Mouse (Mus musculus) limb, embryonic 11.5 days (tissue): ENCODE results near the gene Pgm2. TPM values are rescaled to one million over a fixed set of nuclear protein-coding genes. Genes with fewer than 3 reads are reported as not detected.

Experiments used
- ATAC-seq: fragments of 200-750 bp; cut with Nextera tagmentation; 2 replicates; pipeline ENCODE4 v1.8.0; 2017; ENCODE audit warnings: low read depth; ENCODE audit not compliant: insufficient number of reproducible peaks, low FRiP score, low TSS enrichment
- DNase-seq: peaks from one replicate; pipeline ENCODE4 v3.0.0-alpha.2; 2015; ENCODE audit warnings: low spot score
- H3K27ac ChIP-seq: fragments of 300-500 bp; sonication (generic); replicated peaks from 2 replicates; pipeline ENCODE4 v1.5.1; 2014; ENCODE audit warnings: low read depth, mild to moderate bottlenecking, low read length
- H3K27me3 ChIP-seq: fragments of 300-500 bp; sonication (generic); 2 replicates; pipeline ENCODE4 v1.6.1; 2014; ENCODE audit warnings: mild to moderate bottlenecking, low read length, mixed read lengths; ENCODE audit not compliant: control insufficient read depth, insufficient read depth
- H3K36me3 ChIP-seq: fragments of 300-500 bp; sonication (generic); 2 replicates; pipeline ENCODE4 v1.6.1; 2014; ENCODE audit warnings: mild to moderate bottlenecking, low read length, moderate library complexity, mixed read lengths; ENCODE audit not compliant: control insufficient read depth, insufficient read depth
- H3K4me1 ChIP-seq: fragments of 300-500 bp; sonication (generic); 2 replicates; pipeline ENCODE4 v1.6.1; 2014; ENCODE audit warnings: low read length, mixed read lengths; ENCODE audit not compliant: control insufficient read depth, insufficient read depth
- H3K4me2 ChIP-seq: fragments of 300-500 bp; sonication (generic); 2 replicates; pipeline ENCODE4 v1.6.1; 2014; ENCODE audit warnings: low read depth, mild to moderate bottlenecking, moderate library complexity; ENCODE audit not compliant: severe bottlenecking
- H3K4me3 ChIP-seq: fragments of 300-500 bp; sonication (generic); 2 replicates; pipeline ENCODE4 v1.5.1; 2014; ENCODE audit warnings: low read depth, low read length
- H3K9ac ChIP-seq: fragments of 300-500 bp; sonication (generic); 2 replicates; pipeline ENCODE4 v1.6.1; 2014; ENCODE audit warnings: mild to moderate bottlenecking, low read length
- H3K9me3 ChIP-seq: fragments of 300-500 bp; sonication (generic); 2 replicates; pipeline ENCODE4 v1.6.1; 2016; ENCODE audit warnings: low read length; ENCODE audit not compliant: control insufficient read depth
- WGBS: fragments of 180-500 bp; shearing (Covaris S2); extraction: QIAGEN DNeasy Blood & Tissue Kit; methylation state at CpG from one replicate; pipeline ENCODE4 v1.1.7; 2014; 5-methylcytosine and 5-hydroxymethylcytosine counted together
- polyA plus RNA-seq: library from polyadenylated mRNA; unstranded; fragments of >200 nt; fragmentation: Nextera tagmentation; extraction: Ambion mirVana; gene quantifications from 2 replicates; pipeline ENCODE4 v1.2.1, GENCODE M21; 2014

The Pgm2 gene
- polyA plus RNA-seq, 1 experiment from 2014 or later, result 27.2 TPM

DNA sequence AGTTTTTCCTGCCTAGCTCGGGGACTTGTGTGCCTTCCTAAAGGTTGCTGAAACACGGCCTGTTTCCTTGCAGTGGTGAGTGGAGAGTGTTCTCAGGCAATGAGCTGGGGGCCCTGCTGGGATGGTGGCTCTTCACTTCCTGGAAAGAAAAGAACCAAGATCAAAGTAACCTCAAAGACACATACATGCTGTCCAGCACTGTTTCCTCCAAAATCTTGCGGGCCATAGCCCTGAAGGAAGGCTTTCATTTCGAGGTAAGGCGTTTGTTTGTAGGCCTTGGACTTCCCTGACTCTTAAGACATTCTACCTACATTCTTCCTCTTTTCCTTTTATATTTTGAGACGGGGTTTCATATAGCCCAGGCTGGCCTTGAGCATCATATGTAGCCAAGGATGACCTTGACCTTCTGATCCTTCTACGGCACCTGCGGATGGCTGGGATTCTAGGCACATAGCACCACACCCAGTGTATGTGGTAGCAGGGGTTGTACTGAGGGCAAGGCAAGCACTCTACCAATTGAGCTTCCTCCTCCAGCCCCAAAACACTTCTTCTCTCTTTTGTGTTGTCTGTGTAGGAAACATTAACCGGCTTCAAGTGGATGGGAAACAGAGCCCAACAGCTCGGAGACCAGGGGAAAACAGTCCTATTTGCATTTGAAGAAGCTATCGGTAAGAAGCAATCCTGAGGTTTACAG is 15.0 kb downstream of the Pgm2 start:
- H3K4me2 ChIP-seq, result no peak overlapping the region
- DNase-seq (no peak), ATAC-seq (no peak)
- H3K4me1 ChIP-seq, result no peaks in the 10 kb centered on the region
- no peaks in the 10 kb centered on the region for H3K27me3 ChIP-seq
- WGBS, result 91% methylated on average over 11 of the region's 11 CpGs
- H3K36me3 ChIP-seq, result peaks cover 7% of the 10 kb centered on the region; the same call in 1 of the 2 replicates
- H3K27ac ChIP-seq, result no peak overlapping the region
- no peak overlapping the region for H3K4me3 ChIP-seq
- H3K9ac ChIP-seq, result no peak overlapping the region
- no peaks in the 10 kb centered on the region for H3K9me3 ChIP-seq

DNA sequence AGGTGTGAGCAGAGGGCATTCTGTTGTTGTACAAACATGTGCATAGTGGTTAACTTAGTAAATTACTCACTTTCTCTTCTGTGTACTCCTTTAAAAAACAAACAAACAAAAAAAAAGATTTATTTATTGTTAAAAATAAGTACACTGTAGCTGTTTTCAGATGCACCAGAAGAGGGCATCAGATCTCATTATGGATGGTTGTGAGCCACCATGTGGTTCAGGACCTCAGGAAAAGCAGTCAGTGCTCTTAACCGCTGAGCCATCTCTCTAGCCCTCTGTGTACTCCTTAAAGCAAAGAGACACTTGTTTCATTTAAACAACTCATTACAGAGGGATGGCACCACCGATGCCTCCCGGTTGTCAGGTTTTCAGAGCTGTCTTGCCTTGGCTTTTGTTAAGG is 16.5 kb downstream of the Pgm2 start:
- H3K27ac ChIP-seq, result no peak overlapping the region
- H3K4me3 ChIP-seq, result no peak overlapping the region
- H3K4me2 ChIP-seq, result no peak overlapping the region
- no peaks in the 10 kb centered on the region for H3K27me3 ChIP-seq
- H3K4me1 ChIP-seq, result no peaks in the 10 kb centered on the region
- no peaks in the 10 kb centered on the region for H3K9me3 ChIP-seq
- peaks cover 8% of the 10 kb centered on the region; the same call in 1 of the 2 replicates for H3K36me3 ChIP-seq
- H3K9ac ChIP-seq, result no peak overlapping the region
- DNase-seq, result no peak
- 58% methylated on average over 3 of the region's 3 CpGs for WGBS
- ATAC-seq, result no peak

DNA sequence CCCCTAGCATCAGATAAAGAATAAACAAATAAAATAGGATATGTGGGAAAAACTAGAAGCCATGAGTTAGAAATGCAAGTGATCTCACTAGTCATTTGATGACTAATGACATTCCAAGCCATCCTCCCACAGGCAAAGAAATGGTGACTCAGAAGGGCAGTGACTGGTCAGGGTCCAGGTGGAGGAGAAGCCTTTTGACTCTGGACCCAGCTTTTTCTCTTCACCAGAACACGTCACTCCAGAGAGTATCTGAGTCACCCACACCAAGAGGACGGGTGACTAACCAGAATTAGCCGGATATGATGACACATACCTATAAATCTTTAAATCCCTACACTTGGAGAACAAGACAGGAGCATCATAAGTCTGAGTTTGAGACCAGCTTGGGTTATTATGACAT is 19.6 kb downstream of the Pgm2 start:
- Histone ChIP-seq H3K27ac (no peak overlapping the region), H3K4me3 (no peak overlapping the region), H3K36me3 (peaks cover 14% of the 10 kb centered on the region), H3K4me2 (no peak overlapping the region), H3K9me3 (no peaks in the 10 kb centered on the region), H3K27me3 (no peaks in the 10 kb centered on the region), H3K9ac (no peak overlapping the region), H3K4me1 (no peaks in the 10 kb centered on the region)
- ATAC-seq (no peak), DNase-seq (no peak)
- 86% methylated on average over 3 of the region's 3 CpGs for WGBS

DNA sequence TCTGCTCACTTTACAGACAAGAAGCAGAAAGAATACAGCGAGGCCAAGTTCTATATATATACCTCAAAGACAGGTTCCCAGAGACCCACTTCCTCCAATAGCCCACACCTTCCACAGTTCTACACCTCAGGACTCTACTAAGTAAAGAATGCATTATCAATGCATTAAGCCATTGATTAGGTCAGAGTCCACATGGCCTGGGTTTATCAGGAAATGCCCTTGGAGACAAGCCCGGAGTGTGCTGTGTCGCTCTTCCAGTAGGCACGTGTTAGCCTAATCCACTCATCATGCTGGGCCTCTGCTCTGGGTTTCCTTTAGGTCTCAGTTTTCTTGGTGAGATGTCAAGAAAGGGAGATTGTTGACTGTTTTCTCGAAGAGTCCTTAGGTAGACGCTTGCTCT is 21.5 kb downstream of the Pgm2 start:
- ATAC-seq, result no peak
- Histone ChIP-seq H3K4me3 (no peak overlapping the region), H3K9ac (no peak overlapping the region), H3K27me3 (no peaks in the 10 kb centered on the region), H3K4me1 (no peaks in the 10 kb centered on the region), H3K36me3 (peaks cover 12% of the 10 kb centered on the region), H3K4me2 (no peak overlapping the region), H3K27ac (no peak overlapping the region), H3K9me3 (no peaks in the 10 kb centered on the region)
- DNase-seq, result no peak
- 95% methylated on average over 6 of the region's 6 CpGs for WGBS

DNA sequence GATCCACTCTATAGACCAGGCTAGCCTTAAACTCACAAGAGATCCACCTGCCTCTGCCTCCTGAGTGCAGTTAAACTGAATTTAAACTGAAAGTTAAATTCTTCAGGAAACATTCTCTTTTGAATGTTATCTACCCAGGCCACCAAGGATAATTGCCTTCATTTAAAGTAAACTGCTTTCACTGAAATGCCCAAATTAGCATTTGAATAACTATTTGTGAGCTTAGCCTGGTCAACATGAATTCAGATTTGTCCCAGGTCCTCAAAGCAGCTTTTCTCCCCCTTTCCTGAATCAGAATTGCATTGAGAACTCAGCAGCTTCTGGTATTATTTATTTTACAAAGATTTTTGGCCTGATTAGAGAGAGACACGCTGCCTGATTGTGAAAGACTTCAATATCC is 24.4 kb downstream of the Pgm2 start:
- no peak for DNase-seq
- H3K9ac ChIP-seq, result no peak overlapping the region
- H3K36me3 ChIP-seq, result peaks cover 12% of the 10 kb centered on the region
- H3K4me1 ChIP-seq, result no peaks in the 10 kb centered on the region
- H3K4me2 ChIP-seq, result no peak overlapping the region
- H3K27ac ChIP-seq, result no peak overlapping the region
- no peaks in the 10 kb centered on the region for H3K9me3 ChIP-seq
- H3K4me3 ChIP-seq, result no peak overlapping the region
- no peak for ATAC-seq
- 98% methylated on average over 1 of the region's 1 CpGs for WGBS
- no peaks in the 10 kb centered on the region for H3K27me3 ChIP-seq

DNA sequence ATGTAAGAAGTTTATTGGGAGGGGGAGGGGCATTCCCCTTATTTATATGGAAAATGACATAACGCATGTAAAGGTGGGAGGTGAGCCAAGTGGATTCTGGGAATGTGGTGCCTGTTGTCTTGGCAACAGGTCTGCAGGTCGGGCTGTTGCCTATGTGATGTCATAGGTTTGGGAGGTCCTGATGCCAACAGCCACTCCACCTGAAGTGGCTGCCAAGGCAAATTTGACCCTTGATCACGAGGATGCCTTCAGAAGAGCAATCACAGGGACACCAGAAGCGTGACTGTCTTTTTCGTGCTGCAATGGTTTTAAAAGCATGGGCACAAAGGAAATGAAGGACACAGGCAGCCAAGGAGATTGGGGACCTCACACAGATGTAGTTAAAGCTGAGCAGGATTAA is 33.0 kb downstream of the Pgm2 start:
- Histone ChIP-seq H3K4me1 (no peaks in the 10 kb centered on the region), H3K27ac (no peak overlapping the region), H3K9ac (no peak overlapping the region), H3K4me2 (no peak overlapping the region), H3K4me3 (no peak overlapping the region), H3K36me3 (no peaks in the 10 kb centered on the region; the same call in 1 of the 2 replicates), H3K27me3 (no peaks in the 10 kb centered on the region), H3K9me3 (no peaks in the 10 kb centered on the region)
- DNase-seq, result no peak
- 87% methylated on average over 5 of the region's 5 CpGs for WGBS
- no peak for ATAC-seq

DNA sequence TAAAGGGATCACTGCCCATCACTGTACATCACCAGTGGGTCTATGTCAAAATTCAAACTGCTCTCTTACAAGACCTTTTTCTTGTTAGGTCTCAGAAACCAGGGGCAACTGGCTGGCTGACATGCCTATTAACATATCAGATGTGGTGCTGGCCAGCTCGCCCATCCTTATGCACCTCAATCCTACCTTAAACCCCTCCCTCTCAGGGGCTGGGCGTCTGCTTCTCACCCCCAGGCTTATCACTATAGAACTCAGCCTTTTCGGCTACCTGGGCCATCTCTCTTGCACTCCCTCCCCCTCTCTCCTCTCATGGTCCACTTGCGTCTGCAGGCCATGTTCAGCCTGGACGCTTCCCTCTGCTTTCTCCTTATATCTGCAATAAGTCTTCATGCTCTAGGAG is 38.8 kb downstream of the Pgm2 start:
- H3K4me1 ChIP-seq, result no peaks in the 10 kb centered on the region
- no peak overlapping the region for H3K4me3 ChIP-seq
- no peak for DNase-seq
- 66% methylated on average over 5 of the region's 5 CpGs for WGBS
- H3K4me2 ChIP-seq, result no peak overlapping the region
- H3K9me3 ChIP-seq, result no peaks in the 10 kb centered on the region
- H3K9ac ChIP-seq, result no peak overlapping the region
- no peak overlapping the region for H3K27ac ChIP-seq
- no peaks in the 10 kb centered on the region; the same call in 1 of the 2 replicates for H3K36me3 ChIP-seq
- ATAC-seq, result no peak
- no peaks in the 10 kb centered on the region for H3K27me3 ChIP-seq

DNA sequence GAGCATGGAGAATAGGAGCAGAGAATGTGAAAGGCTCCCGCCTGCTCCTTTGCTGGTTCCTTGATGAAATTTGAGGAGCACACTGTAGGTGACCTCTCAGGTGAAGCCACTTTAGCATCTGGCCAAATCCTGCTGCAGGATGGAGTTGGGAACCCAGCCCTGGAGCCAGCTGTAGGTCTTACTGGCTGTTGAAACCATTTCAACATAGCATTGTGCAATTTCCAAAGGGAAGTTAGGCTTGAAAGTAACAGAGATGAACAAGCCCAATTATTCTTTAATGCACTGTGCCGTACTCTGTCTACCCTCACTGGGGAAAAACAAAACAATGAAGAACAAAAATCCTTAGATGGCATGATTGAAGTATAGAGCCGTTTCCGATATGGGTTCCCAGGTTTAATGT is 41.2 kb downstream of the Pgm2 start:
- 90% methylated on average over 4 of the region's 4 CpGs for WGBS
- DNase-seq, result no peak
- Histone ChIP-seq H3K9me3 (no peaks in the 10 kb centered on the region), H3K4me1 (no peaks in the 10 kb centered on the region), H3K27ac (no peak overlapping the region), H3K9ac (no peak overlapping the region), H3K36me3 (no peaks in the 10 kb centered on the region), H3K4me3 (no peak overlapping the region), H3K4me2 (no peak overlapping the region), H3K27me3 (no peaks in the 10 kb centered on the region)
- ATAC-seq, result no peak

DNA sequence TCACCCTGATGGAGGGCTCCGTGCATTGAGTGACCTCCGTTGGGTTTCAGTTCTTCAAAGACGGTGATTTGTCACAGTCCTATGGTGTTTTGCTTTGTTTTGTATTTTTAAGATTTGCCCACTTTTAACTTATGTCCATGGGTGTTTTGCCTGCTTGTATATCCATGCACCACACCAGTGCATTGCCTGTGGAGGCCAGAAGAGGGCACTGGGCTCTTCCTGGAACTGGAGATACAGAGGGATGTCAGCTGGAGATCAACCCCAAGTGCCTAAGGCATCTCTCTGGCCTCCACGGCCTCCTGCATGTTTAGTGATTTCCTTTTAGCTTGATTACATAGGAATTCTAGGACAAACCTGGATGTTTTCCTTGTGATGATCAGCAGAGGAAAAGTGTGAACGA is 43.6 kb downstream of the Pgm2 start:
- Histone ChIP-seq H3K9ac (no peak overlapping the region), H3K36me3 (no peaks in the 10 kb centered on the region), H3K4me1 (no peaks in the 10 kb centered on the region), H3K27me3 (no peaks in the 10 kb centered on the region), H3K4me3 (no peak overlapping the region), H3K27ac (no peak overlapping the region), H3K4me2 (no peak overlapping the region), H3K9me3 (no peaks in the 10 kb centered on the region)
- ATAC-seq (no peak), DNase-seq (no peak)
- 75% methylated on average over 5 of the region's 5 CpGs for WGBS
